Mouse (Mus musculus): ENCODE data around the gene Rnf32.

The Rnf32 gene

DNA sequence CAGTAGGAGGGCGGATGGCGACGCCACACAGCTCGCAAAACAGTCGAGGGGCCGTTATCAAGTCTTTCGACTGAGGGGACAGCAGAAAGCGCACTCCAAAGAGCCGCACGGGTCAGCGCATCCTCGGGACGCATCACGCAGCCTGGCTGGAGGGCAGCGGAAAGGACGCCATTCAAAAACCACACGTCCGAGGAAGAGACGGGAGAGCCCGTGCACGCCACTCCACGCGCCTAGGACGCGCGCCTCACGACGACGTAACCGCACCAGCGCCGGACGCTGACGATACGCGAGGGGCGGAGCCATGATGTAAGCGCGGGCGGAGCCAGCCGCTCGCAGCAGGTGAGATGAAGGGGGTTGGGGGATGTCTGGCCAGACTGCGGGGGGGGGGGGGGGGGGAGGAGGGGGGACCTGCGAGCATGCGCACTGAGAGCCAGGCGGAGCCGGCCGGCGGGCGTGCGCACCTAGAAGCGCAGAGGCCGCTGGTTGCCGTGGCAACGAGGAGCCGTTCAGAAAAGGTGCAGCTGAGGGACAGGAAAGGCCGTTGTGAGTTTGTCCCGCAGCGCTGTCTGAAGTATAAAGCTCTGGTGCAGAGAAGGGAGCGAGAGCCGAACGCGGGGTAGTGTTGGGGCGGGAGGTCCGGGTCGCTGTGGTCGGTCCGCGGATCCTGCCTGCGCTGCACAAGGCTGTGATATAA lies at the start of gene Rnf32:
TSS of gene Rnf32 (plus strand) at position 423 of the 694 bp plus-strand sequence.
- peak; percentile 67 to 71 for DNase-seq

- no peak for DNase-seq
Observed at GRCm38 (mm10) chr5:29150146-29150545, 45.6 kb upstream of the Rnf32 start.

GRCm38 (mm10) chr5:29159849-29160248 lies 35.9 kb upstream of the Rnf32 start:
- no peak for DNase-seq

GRCm38 (mm10) chr5:29166947-29167346 lies 28.8 kb upstream of the Rnf32 start:
- no peak for DNase-seq

DNA sequence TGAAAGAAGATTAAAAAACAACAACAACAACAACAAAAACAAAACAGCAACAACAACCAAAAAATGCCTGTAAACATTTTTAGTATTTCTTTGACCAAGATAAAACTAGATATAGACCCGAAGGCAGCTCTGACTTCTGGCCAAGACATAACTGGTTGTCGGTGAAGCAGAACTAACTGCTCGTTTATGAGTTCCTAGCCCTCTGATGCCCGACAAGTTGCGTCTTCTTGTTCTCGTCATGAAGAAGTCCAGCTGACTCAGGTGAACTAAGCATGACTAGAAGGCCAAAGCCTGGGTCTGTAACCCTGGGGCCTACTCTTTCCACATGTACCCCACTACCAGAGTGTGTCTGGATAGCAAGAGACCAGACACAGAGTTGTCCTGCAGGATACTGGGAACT lies 25.6 kb upstream of the Rnf32 start:
- peak; percentile 49 to 51 for DNase-seq

GRCm38 (mm10) chr5:29171165-29171564 lies 24.6 kb upstream of the Rnf32 start:
- no peak for DNase-seq

DNA sequence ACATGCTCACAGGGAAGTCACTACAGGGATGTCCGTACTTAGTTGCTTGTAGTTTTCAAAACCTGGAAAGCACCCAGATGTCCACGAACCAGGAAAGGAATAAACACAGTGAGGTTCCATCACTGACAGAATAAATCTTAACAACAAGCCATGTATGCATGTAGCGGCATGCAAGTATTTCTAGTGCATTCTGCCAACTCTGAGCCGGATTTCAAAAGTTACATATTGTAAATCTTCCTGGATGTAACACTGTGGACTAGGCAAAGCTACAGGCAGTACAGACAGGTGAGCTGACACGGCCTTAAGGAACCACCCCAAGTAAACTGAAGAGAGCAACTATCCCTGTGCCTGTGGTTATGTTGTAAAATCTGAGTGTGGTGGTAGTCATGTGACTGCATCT lies 9.0 kb upstream of the Rnf32 start:
- DNase-seq, result no peak

DNA sequence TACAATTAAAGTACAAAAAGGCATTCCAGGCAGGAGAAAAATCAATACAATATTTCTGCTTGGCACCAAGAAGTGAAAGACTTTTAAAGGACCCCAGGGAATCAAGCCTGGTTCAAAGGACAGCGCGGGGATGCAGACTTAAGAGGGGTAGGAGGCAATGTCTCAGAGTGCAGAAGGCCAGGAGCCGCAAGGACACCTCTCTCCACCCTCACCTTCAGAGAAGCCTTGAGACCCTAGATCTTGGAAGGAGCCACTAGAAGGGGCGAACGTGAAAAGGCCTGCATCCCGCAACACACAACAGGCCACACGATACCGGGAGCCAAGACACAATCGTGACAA lies 592 bp upstream of the Rnf32 start:
- no peak for DNase-seq

GRCm38 (mm10) chr5:29196264-29196658 lies 469 bp downstream of the Rnf32 start:
- DNase-seq, result peak in 1 of 2 experiments; percentile 1

GRCm38 (mm10) chr5:29197187-29197586 lies 1.4 kb downstream of the Rnf32 start:
- no peak for DNase-seq

DNA sequence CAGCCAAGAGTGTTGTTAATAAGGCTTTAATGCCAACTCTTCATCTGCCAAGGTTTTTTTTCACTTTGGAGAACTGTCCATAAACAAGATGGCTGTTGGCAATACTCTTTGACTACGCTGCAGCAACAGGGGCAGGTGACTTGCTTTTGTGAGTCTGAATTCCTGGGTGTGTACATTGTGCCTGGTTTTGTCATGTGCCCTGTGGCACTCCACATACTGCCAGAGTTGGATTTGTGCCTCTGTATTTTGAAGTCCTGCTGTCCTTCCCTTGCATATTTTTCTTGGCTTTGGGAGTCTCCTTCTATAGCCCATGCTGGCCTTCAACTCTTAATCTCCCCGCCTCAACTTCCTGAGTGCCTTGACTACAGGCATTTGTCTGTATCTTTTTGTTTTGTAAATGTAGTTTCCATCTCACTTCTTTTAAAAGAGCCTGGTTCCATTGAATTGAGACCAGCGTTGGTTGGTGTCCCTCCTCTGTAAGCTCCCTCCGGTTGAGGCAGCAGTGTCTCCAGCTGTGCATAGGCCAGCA lies 3.2 kb downstream of the Rnf32 start:
- DNase-seq, result no peak

GRCm38 (mm10) chr5:29199868-29200267 lies 4.1 kb downstream of the Rnf32 start:
- no peak for DNase-seq

DNA sequence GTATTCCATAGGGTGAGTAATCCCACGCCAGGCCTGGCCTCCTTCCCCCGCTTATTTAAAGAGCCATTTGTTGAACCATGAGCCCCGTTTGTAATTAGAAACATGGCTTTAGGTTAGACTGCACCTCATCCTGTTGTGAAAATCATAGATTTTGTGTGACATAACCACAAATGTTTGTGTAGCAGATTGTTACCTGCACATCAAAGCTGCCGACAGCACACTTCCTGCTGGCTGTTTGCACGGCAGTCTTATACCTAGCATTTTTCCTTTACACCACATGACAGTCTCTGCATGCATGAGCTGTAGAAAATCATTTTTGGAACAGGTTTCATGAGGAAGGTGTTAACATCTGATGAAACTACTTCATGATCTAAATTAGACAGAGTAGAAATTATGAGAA lies 9.9 kb downstream of the Rnf32 start:
- DNase-seq, result no peak

DNA sequence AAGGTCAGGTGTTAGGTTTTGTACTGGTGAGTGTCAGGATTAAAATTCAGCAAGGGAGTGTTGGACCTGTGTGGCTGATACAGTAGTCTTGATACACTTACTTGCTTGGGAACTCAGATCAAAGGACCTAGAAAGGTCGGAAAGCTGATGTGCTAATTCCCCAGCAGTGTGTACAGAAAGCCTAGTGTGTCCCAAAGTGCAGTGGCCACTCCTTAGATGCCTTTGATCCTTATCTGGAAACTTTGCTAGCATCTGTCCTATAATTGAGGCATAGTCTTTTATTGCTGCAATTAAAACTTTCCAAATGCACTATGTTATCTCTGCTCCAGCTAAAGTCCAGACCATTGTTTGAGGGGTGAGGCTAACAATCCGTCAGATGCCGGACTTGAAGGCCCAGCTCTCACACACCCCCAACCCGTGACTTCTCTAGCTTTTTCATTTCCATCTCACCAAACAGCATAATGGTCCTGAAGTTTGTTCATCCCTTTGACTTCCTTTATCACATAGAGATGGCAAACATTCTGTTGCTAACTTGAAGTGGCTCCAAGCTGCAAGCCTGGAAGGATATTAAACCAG lies 16.3 kb downstream of the Rnf32 start:
- no peak for DNase-seq

- no peak for DNase-seq
Observed at GRCm38 (mm10) chr5:29217997-29218396, 22.2 kb downstream of the Rnf32 start.

- no peak for DNase-seq
Observed at GRCm38 (mm10) chr5:29224089-29224488, 28.3 kb downstream of the Rnf32 start.

DNA sequence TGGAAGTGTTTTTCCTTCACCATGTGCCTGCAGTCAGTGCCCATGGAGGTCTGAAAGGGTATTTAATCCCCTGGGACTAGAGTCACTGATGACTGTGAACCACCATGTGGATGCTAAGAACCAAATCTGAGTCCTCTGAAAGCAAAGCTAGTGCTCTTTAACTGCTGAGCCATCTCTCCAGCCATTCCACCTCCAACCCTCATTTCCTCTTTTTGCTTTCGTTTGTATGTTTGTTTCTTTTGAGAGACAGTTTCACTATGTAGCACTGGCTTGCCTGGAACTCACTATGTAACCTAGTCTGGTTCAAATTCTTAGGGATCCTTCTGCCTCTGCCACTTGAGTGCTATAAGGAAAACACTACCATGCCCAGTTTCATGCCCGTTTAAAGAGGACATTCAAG lies 34.7 kb downstream of the Rnf32 start:
- no peak for DNase-seq

GRCm38 (mm10) chr5:29238379-29238778 lies 42.6 kb downstream of the Rnf32 start:
- DNase-seq, result no peak

DNA sequence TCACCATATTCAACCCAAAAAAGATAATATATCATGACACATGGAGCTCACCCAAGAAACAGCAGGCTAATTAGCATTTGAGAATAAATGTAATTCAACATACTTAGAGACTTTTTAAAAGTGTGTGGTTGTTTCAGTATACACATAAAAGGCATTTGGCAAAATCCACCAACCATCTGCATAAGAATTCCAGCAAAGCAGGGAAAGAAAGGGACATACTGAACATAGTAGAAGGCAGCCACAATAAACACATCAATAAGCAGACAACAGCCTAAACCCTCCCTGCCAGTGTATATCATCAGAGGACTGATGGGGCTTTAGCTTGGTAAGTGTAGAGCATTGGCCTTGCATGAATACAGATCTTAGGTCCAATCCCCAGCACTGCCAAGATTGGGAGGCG lies 49.0 kb downstream of the Rnf32 start:
- DNase-seq, result no peak

- DNase-seq, result no peak
Observed at GRCm38 (mm10) chr5:29250795-29251495, 55.2 kb downstream of the Rnf32 start.

DNA sequence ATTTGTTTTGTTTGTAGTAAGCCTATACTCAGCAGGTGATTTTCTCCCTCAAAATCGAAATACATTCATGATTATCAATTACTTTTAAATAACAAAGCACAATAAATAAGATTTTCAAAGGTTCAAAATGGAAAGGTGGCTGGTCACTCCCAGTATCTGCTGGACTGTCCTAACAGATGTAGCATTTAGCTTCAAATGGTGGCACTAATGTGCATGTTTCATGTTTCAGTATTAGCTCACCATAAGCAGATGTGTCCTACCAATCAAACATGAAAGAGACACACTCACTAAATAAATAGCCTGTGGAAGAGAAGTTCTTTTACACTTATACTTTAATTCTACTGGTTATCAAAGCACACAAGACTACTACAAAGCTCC lies 55.7 kb downstream of the Rnf32 start:
- no peak for DNase-seq

GRCm38 (mm10) chr5:29253876-29254275 lies 58.1 kb downstream of the Rnf32 start:
- no peak for DNase-seq

- no peak for DNase-seq
Observed at GRCm38 (mm10) chr5:29270879-29271278, 75.1 kb downstream of the Rnf32 start.

DNA sequence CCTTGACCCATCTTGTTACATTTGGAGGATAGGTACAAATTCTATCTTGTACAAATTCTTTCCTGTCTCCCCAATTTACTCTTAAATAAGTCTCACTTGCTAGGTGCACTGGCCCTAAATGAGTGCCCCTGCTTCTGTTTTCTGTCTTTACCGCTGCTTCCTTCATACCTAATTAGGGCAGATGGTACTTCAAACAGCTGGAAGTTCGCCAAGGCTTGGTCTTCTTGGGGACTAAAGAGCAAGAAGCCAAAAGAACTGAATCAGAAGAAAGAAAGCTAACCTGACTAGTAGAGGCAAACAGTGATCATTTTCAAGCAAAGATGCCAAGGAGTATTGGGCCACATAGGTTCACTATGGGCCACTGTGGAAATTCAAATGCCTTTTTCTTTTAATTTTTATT lies 77.6 kb downstream of the Rnf32 start:
- DNase-seq, result no peak

All from kidney, adult 8-10 months (tissue).